Mouse (Mus musculus) cerebellum, postnatal 10 days (tissue): ENCODE measurements at regions not wholly inside any gene's neighbourhood (a gene's known extent, or its start where the extent isn't known, plus 50 kb on each side); places are given as distances from the start of the nearest gene placed in this dataset.

Source experiments
- DNase-seq, 2 experiments: peaks; one replicate each; pipeline ENCODE4 v3.0.0; 2021; ENCODE audit warnings: mixed read lengths in 2 of 2

DNA sequence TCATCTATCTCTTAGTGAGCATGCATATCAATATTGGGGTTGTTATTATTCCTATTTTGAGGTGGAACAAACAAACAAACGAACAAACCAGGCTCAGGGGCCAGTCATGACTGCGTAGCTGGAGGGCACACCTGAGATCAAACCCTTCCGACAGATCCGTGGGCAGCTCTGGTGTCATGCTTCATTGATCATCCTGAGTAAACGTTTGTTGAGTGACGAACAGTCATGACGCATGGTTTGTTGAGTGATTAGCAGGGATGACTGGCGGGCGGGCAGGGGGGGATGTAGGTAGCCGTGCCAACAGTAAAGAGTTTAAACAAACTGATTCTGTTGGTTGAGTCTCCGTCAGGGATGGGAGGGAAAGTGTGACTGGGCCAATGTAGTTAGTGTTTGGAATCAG is 55.8 kb downstream of the Camk2n1 start:
- no peak for DNase-seq

DNA sequence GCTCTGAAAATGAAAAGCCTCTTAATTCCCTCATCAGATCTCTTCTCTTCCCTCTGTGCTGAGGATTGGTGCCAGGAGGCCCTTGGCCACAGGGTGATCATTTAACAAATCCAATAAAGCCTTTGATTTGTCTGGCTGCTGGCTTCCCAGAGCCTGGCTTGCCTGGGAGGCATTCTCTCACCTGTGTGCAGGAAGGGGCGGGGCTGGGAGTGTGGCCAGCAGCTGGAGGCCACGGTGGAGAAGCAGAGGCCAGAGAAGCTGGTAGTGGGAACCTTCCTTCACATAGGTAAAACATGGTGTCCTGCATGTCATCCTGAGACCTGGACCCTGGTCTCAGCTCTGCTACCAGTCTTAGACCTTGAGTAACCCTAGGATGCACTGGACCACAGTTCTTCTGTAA is 59.8 kb downstream of the Camk2n1 start:
- DNase-seq = peak; percentile 28 to 43
